Mouse (Mus musculus): Measurements from ENCODE around the gene Acadm. TPM values are rescaled to one million over a fixed set of nuclear protein-coding genes. Genes with fewer than 3 reads are reported as not detected.
A peak's percentile ranks its signal among the peaks of the same experiment; 100 is the strongest.

Acadm gene
- total RNA-seq, 1 experiment from 2014 or later: 1,198 TPM

- DNase-seq: no peak
Measured at GRCm38 (mm10) chr3:153941613-153942012, 2.8 kb downstream of the Acadm start.

DNA sequence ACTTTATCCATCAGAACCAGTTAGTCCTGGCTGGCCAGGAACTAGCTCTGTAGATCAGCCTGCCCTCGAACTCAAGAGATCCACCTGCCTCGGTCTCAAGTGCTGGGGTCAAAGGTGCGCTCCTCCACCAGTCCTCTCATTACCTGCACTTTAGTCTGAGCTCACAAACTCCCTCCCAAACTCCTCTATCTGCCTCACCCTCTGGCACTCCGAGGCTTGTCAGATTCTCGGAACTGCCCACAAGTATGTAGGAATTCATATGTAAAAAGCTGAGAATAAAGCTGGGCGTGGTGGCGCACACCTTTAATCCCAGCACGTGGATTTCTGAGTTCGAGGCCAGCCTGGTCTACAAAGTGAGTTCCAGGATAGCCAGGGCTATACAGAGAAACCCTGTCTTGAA lies 3.9 kb downstream of the Acadm start:
- no peak for DNase-seq

- no peak for DNase-seq
Measured at GRCm38 (mm10) chr3:153940021-153940420, 4.4 kb downstream of the Acadm start.

GRCm38 (mm10) chr3:153937116-153937810 lies 7.2 kb downstream of the Acadm start:
- DNase-seq: no peak

DNA sequence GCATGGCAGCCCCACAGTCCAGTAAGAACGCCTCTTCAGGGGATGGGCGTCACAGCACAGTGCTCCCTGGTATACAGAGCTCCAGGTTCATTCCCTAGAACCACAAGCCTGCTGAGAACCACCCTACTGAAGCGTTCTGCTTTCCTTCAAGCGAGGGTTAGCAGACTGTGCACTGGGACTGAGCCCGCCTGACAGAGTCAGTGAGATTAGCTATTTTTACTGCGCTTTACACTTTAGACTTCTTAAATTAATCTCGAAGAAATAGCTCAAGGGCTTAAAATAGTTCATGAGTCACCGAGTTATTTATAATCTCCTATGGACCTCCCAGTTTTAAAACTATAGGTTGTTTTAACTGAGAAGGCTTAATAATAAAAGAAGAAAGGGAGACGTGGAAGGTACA lies 8.6 kb downstream of the Acadm start:
- no peak for DNase-seq

DNA sequence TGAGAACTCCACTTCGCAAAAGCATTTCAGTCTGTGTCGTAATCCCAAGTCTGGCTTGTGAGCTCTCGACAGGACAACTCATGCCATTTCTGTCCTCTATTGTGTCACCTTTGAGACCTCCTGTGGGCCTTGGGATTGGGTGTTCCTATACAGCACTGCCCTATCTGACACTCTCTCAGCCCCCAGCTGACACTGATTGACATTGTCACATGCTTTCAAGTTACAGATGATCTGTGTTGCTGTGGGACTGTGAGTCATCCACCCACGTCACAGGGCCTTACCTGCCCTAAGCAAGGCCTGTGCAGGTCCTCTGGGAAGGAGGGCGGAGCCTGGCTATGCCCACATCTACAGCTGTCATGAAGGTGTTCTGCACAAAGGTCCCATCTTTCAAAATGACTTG lies 12.0 kb downstream of the Acadm start:
- DNase-seq: no peak

DNA sequence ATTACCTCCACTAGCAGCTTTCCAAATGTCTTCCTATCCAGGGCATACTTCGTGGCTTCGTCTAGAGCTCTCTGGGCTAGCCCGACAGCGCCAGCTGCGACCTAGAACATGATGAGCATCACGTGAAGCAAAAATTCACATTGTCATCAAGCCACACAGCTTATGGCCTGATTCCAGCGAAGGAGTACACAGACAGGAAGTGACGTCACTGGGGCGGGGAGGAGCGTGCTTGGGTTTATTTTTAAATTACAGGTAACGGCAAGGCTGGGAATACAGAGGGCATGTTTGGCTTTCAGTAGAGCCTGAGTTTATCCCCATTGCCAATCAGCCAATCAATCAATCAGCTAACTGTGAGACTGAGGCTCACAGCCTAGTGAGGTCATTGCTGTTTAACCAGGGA lies 14.9 kb downstream of the Acadm start:
- DNase-seq: no peak

DNA sequence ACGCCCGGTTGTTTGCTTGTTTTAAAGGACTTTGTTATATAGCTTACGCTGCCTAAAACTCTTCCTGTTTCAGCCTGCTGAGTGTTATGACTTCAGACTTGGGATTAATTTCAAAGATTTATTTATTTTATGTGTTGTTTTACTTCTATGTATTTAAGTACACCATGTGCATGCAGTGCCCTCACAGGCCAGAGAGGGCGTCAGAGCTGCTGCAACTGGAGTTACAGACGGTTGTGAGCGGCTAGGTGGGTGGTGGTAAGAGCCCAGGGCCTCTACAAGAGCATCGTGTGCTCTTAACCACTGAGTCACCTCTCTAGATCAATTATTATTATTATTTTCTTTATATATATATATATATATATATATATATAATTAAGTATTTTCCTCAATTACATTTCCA lies 18.1 kb downstream of the Acadm start:
- DNase-seq: no peak

GRCm38 (mm10) chr3:153921147-153921910 lies 23.1 kb downstream of the Acadm start:
- no peak for DNase-seq

DNA sequence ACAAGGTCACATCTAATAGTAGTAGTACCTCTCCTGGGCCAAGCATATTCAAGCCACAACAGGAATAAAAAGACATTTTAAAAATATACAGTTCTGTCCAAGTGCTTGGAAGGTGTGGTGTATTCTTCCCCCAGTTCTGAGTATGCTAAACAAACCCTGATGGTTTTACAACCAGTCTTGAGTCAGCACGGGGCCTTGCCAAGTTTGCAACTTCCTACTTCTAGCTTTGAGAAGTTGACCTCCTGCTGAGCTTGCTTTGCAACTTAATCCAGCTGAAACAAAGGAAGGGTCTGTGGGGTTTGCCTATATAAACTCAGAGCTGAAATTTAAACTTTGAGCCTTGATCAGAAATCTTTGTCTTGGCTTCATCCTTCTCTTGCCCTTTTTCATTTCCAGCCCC lies 27.2 kb downstream of the Acadm start:
- no peak for DNase-seq

DNA sequence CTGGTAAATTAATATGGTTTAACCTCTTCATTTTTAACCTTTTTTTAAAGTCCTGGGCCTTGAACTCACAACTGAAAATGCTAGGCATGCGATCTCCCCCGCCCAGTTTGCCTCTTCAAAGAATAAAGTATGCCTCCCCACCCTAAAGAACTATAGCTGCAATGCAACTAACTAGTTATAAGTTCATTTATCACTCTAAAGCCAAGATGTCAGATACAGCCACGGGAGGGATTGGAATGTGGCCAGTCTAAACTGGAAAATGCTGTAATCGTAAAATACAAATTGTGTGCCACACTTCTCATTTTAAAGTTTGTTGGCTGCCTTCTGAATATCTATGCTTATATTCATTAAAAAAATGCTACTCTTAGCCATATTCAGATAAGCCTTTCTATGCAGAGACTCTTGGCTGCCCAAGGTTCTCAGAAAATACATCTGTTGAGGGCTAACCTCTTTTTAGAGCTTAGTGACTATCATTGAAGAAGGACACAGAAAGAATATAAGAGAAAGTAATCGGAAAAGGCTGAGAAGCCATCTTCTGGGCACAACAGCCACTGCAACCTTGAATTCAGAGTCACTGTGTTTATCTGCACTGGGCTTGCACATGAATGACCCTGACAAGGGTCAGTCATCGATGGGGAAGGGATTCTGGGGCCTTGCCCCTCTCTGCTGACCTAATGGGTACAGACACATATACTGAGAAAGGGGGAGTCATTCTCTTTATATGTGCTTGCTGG lies 30.8 kb downstream of the Acadm start:
- DNase-seq: peak; percentile 46

GRCm38 (mm10) chr3:153912546-153913509 lies 31.6 kb downstream of the Acadm start, which contains the start of gene Rabggtb:
Gene Rabggtb (minus strand): TSS chr3:153913009.
- peak; percentile 97 for DNase-seq

DNA sequence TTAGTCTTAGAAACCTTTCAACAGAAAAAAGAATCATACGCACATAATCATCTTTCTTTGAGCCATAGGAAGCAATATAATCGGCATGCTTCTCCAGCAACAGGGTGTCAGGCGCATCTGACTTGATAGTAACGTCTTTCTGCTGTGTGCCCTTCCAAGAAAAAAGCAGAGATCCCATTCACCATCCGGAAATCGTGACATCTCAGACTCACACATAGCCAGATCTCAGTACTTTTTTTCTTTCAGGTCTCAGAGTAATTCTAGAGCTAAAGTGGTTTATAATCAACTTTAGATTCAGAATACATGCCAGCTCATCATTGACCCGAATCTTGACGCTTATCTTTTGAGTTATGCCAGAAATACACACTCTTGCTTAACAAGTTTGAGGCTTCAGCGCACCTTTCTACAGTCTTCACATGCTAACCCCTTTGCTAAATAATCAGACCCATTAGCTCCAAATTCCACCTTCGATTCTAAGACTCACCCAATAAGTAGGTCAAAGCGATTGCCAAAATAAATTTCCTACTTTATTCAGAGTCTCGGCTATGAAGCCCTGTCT lies 32.5 kb downstream of the Acadm start:
- DNase-seq: no peak

DNA sequence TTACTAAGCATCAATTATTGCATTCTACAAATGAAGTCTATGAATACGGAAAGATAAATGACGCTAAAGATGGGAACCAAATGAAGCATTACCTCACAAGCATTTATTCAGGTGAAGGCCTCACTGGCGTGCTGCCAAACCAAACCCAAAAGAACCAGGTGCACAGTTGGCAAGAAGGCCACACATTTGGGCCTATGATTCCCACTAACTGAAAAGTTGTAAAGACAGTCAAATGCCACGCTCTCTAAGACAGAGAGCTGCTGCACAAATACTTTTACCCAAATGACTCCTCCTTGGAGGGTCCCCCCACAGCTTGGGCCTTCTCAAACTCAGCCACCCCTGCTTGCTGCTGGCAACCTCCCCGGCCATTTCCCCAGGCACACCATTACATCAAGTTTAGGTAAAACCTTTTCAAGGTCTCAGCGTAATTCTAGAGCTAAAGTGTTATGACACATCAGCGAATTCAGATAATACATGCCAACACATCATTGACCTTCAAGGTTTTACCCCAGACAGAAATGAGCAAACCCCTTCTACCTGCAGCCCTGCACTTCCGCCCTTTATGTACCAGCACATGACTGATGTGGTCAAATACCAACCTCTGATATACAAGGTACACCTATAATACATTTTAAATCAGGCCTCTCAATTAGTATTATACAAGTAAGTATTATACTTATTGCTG lies 33.1 kb downstream of the Acadm start:
- DNase-seq: peak; percentile 32

DNA sequence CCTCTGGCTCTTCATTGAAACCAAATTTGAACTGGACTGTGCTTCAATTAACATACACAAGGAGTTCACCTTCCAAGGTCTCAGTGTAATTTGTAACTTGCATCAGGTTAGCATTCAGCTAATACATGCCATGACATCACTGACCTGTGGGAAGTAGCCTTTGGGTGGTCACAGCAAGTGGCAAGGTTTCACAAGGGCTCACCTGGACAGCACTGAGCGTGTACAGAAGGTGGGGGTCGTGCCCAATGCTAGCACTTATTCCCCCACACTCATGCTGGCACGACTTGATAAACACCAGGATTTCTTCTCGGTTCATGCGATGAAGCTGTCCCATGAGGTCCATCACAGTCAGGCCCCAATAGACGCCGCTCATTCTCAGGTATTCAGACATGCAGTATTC lies 33.9 kb downstream of the Acadm start:
- no peak for DNase-seq

DNA sequence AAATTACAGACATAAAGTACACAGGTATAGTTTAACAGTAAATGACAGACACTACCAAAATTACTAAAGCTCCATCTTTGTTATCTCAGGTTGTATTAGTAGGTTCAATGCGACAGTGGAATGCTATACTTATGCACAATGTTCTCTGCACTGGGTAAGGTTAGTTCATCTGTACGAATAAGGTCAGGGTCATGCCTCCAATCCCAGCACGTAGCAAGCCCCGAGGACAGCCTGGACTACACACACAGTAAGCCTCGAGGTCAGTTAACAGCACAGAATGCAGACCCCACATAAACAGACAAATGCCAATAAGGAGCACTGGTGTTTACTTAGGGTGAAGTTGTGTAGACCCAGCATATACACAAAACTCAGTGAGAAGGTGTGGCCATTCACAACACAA lies 35.5 kb downstream of the Acadm start:
- no peak for DNase-seq

DNA sequence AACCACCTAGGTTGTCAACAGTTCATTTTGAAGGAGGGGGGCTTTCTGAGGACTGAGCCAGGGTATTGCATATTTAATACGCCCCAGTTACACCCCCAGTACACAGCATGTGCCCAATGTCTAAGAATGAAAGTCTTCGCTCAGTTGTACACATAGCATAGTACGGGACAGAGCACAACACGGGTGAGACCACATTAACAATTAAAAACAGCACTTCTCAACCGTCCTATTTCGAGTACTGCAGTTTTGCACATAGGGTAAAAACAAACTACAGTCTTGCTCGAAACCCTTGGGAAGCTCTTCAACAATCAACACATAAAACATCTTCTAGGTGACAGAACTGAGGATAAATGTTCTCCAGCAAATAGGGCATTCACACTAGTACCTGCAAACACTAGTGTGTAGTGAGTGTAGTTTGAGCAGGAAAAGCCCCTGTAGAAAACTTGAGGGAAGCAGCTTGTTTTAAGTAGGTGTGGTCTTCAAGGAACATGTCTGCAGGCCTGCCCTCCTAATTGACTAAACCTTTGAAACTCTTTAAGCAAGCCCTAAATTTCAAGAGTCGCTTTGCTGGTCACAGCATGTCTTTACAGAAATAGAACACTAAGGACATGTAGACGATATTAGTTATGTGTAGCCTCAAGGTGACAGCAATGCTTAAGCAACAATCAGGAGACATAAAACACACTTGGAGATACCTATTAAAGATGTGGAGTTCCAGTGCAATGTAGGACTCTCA lies 38.1 kb downstream of the Acadm start, which contains the start of gene Msh4:
Msh4 (minus strand) TSS at position 3 of the 736 bp plus-strand sequence.
- no peak for DNase-seq

GRCm38 (mm10) chr3:153905251-153906135 lies 38.9 kb downstream of the Acadm start:
- no peak for DNase-seq

- DNase-seq: peak; percentile 69
Measured at GRCm38 (mm10) chr3:153904586-153904985, 39.8 kb downstream of the Acadm start.

All from adrenal gland, postnatal 14 days (tissue).